Mouse (Mus musculus) adrenal gland (tissue): Measurements from ENCODE around the gene Olfr1281.
"Not testable (repeated sequence)": the region's sequence is repeated elsewhere in the genome, so short reads cannot be mapped to it uniquely, and the experiment has no call there.

Experiments
- intact Hi-C: fragments of 180-260 bp; cut with DNase I; formaldehyde crosslinking; loops from one replicate; pipeline ENCODE4 v1.15.1; 2025
- long read RNA-seq, 2 experiments: library from polyadenylated mRNA; unstranded; transcript quantifications; one replicate each; pipeline ENCODE4 v2.0.0; 2020; ENCODE audit warnings: borderline replicate concordance in 1 of 2; ENCODE audit not compliant: insufficient replicate concordance in 1 of 2

The Olfr1281 gene
- long read RNA-seq, experiment 1, result 0 reads
- long read RNA-seq, experiment 2, result 0 reads

DNA sequence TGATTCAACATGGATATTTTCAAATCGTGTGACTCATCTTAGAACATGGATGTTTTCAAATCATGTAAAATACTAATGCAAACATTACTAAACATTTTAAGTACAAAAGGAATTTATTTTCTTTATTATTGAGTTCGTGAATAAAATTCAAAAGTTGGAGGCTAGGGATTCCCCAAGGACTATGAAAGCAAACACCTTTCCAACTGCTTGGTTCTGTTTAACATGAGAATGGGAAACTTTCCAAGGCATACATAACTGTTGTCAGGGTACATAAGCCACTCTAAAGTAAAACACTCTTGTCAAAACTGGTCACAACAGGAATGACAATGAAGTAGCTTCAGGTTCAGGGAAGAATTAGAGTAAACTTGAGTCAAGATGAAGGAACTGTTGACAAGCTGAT lies at the start of gene Olfr1281:
Gene Olfr1281 (plus strand): TSS at position 301 of the 400 bp plus-strand sequence.
- intact Hi-C loops, result no loop called here

DNA sequence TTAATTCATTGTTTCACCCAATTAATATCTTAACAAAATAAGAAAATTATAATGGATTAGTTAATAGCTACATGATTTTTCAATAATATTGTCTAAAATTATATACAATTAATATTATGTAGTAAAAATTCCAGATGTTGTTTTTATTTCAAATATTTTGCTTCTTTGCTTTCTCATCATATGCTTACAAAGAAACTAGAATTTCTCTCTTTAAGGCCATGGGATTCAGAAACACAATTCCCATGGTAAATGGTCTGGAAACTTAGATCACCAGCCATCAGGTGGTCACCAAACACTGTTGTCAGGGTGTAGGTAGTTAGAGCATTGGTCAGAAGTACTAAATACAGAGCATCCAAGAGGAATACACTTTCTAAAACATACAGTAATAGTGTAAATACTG lies 36.5 kb upstream of the Olfr1281 start, which contains the start of gene Olfr1278:
Gene Olfr1278 (plus strand): TSS at position 301 of the 400 bp plus-strand sequence.
- intact Hi-C loops, result no loop called here

GRCm38 (mm10) chr2:111298541-111298940 lies 27.8 kb upstream of the Olfr1281 start:
- intact Hi-C loops, result no loop called here

GRCm38 (mm10) chr2:111300374-111300773 lies 25.9 kb upstream of the Olfr1281 start, which contains the start of gene Olfr1279:
Olfr1279 (plus strand) TSS chr2:111300635.
- intact Hi-C loops, result no loop called here

- intact Hi-C loops, result no loop called here
Observed at GRCm38 (mm10) chr2:111313717-111314116, 12.6 kb upstream of the Olfr1281 start, which contains the start of gene Olfr1280. Olfr1280 (plus strand) TSS chr2:111314017.

DNA sequence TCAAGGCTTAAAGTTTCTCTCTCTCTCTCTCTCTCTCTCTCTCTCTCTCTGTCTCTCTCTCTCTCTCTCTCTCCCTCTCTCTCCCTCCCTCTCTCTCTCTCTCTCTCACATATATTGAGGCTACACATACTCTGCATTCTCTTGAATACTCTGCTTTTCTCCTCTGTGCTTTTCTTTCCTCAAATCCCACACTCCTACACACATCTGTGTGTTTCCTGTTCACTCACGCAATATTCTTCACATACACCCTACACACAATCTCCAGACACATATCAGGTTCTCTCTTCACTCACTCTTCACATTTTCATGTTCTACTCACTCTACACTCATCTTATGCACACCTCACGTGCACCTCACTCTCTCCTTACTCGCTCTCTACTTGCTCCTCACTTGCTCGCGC lies 7.4 kb downstream of the Olfr1281 start:
- intact Hi-C loops, result not testable (repeated sequence)

DNA sequence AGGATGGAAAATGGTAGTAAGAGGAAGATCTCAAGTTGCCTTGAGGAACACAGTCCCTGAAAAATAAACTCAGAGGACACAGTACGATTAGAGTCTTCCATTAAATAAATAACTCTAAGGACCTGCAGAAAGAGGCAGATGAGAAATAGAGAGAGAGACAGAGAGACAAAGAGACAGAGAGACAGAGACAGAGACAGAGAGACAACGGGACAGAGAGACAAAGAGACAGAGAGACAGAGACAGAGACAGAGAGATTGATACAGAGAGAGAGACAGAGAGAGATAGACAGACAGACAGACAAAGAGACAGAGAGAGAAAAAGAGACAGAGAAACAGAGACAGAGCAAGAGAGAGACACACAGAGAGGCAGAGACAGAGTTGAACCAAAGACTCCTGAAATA lies 9.7 kb downstream of the Olfr1281 start, which contains the start of gene Olfr1282:
Gene Olfr1282 (minus strand): TSS at position 101 of the 400 bp plus-strand sequence.
- intact Hi-C loops, result no loop called here

GRCm38 (mm10) chr2:111366490-111366889 lies 40.2 kb downstream of the Olfr1281 start, which contains the start of gene Olfr1283:
Olfr1283 (plus strand) TSS chr2:111366790.
- intact Hi-C loops, result no loop called here

DNA sequence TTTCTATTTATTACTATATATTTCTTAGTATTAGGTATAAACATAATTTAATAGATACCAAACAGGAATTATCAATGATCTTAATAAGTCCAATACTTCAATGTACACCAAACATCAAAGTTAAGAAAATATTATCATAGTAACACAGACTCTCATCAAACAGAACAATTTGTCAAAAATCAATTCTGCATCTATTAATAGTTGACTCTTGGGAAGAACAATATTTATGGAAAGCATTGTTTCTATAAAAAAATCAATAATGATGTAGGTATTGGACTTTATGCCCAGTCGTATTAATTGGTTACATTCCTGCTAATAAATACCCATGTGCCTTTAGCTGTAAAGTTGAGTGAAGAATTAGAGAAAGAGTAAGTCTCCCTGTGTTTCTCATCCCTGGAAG lies 48.9 kb downstream of the Olfr1281 start, which contains the start of gene Olfr1284:
Gene Olfr1284 (plus strand): TSS at position 301 of the 400 bp plus-strand sequence.
- intact Hi-C loops, result no loop called here
